Mouse (Mus musculus) intestine, postnatal 0 days (tissue): ENCODE results near the gene Iqcn. TPM values are rescaled to one million over a fixed set of nuclear protein-coding genes. Genes with fewer than 3 reads are reported as not detected.

Experiments used
- ATAC-seq: fragments of 200-750 bp; cut with Nextera tagmentation; 2 replicates; pipeline ENCODE4 v1.8.0; 2017; ENCODE audit warnings: mild to moderate bottlenecking, moderate TSS enrichment, moderate library complexity
- H3K27ac ChIP-seq: fragments of 300-500 bp; sonication (generic); 2 replicates; pipeline ENCODE4 v1.5.1; 2014; ENCODE audit warnings: mild to moderate bottlenecking, low read depth, low read length, moderate library complexity
- H3K27me3 ChIP-seq: fragments of 300-500 bp; sonication (generic); replicated peaks from 2 replicates; pipeline ENCODE4 v1.6.1; 2014; ENCODE audit warnings: low read length, mixed read lengths; ENCODE audit not compliant: control insufficient read depth, insufficient read depth
- H3K36me3 ChIP-seq: fragments of 300-500 bp; sonication (generic); 2 replicates; pipeline ENCODE4 v1.6.1; 2014; ENCODE audit warnings: mild to moderate bottlenecking, moderate library complexity; ENCODE audit not compliant: control insufficient read depth, insufficient read depth
- H3K4me1 ChIP-seq: fragments of 300-500 bp; sonication (generic); replicated peaks from 2 replicates; pipeline ENCODE4 v1.6.1; 2014; ENCODE audit warnings: antibody characterized with exemption, low read length, mixed read lengths; ENCODE audit not compliant: control insufficient read depth, insufficient read depth
- H3K4me2 ChIP-seq: fragments of 300-500 bp; sonication (generic); replicated peaks from 2 replicates; pipeline ENCODE4 v1.6.1; 2014; ENCODE audit warnings: low read depth, mild to moderate bottlenecking, moderate library complexity
- H3K4me3 ChIP-seq: fragments of 300-500 bp; sonication (generic); 2 replicates; pipeline ENCODE4 v1.5.1; 2014; ENCODE audit warnings: low read depth, low read length
- H3K9ac ChIP-seq: fragments of 300-500 bp; sonication (generic); 2 replicates; pipeline ENCODE4 v1.6.1; 2014; ENCODE audit warnings: mild to moderate bottlenecking, low read depth, low read length
- H3K9me3 ChIP-seq: fragments of 300-500 bp; sonication (generic); 2 replicates; pipeline ENCODE4 v1.6.1; 2016; ENCODE audit warnings: mixed run types; ENCODE audit not compliant: control insufficient read depth
- CTCF ChIP-seq: sonication (generic); IDR thresholded peaks from 2 replicates; pipeline ENCODE4 v1.5.1; 2016; ENCODE audit warnings: low read depth, mild to moderate bottlenecking, control low read depth, antibody characterized with exemption, moderate library complexity
- WGBS: fragments of 180-500 bp; shearing (Covaris S2); extraction: QIAGEN DNeasy Blood & Tissue Kit; methylation state at CpG from one replicate; pipeline ENCODE4 v1.1.7; 2014; 5-methylcytosine and 5-hydroxymethylcytosine counted together
- polyA plus RNA-seq: library from polyadenylated mRNA; unstranded; fragments of >200 nt; fragmentation: Nextera tagmentation; extraction: Ambion mirVana; gene quantifications from 2 replicates; pipeline ENCODE4 v1.2.1, GENCODE M21; 2015

Gene Iqcn
- polyA plus RNA-seq, 1 experiment from 2014 or later = not detected

DNA sequence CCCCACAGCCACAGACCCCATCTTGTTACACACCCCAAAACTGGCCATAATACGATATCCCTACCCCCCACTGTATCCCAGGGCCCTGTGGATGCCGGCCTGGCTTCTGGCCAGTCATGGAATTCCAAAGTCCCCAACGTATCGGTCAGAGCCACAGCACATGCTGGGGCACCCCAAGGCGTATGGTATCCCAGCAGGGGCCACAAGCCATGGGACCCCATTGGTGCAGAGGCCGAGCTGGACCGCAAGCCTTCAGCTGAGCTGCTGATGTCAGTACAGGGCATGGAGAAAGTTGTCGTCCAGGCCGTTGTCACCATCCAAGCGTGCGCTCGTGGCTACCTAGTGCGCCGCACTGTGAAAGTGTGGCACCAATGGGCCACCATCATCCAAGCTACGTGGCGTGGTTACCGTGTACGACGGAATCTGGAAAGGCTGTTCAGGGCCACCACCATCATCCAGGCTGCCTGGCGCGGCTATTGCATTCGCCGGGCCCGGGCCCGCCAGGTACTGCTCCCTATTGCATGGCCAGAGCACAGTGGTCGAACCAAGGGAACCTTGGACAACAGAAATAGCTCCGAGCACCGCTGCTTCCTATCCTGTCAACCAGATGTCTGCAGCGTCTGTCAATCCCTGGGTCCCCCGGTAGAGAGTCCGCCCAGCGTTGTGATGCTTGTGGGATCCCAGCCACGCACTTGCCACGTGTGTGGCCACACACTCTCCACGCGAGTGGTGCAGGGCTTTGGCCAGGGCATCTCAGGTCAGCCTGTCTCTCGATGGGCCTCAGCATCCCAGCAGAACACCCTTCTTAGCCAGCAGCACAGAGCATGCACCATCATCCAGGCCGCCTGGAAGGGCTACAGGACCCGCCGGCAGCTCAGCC, 13.5 kb downstream of the Iqcn start:
- Histone ChIP-seq H3K9me3 (no peaks in the 10 kb centered on the region), H3K27ac (no peak overlapping the region), H3K4me1 (no peaks in the 10 kb centered on the region), H3K4me2 (no peak overlapping the region), H3K27me3 (no peaks in the 10 kb centered on the region), H3K36me3 (no peaks in the 10 kb centered on the region; the same call in 1 of the 2 replicates), H3K4me3 (no peak overlapping the region), H3K9ac (no peak overlapping the region)
- ATAC-seq = no peak
- WGBS = 82% methylated on average over 40 of the region's 40 CpGs
- no peak for TF ChIP-seq CTCF

GRCm38 (mm10) chr8:70718297-70718696, 15.0 kb downstream of the Iqcn start, which contains the start of gene Gm3336:
Gene Gm3336, plus strand, starts transcription at chr8:70718543.
- 2% methylated on average over 17 of the region's 19 CpGs for WGBS
- no peaks in the 10 kb centered on the region; the same call in 1 of the 2 replicates for H3K36me3 ChIP-seq
- H3K4me2 ChIP-seq = peak within 1 kb of the TSS; percentile 45
- no peaks in the 10 kb centered on the region for H3K27me3 ChIP-seq
- H3K9ac ChIP-seq = no peak within 1 kb of the TSS
- TF ChIP-seq CTCF = peak; percentile 98
- ATAC-seq = peak; percentile 52
- H3K9me3 ChIP-seq = no peaks in the 10 kb centered on the region
- H3K4me3 ChIP-seq = no peak within 1 kb of the TSS
- H3K27ac ChIP-seq = no peak within 1 kb of the TSS
- no peaks in the 10 kb centered on the region for H3K4me1 ChIP-seq

DNA sequence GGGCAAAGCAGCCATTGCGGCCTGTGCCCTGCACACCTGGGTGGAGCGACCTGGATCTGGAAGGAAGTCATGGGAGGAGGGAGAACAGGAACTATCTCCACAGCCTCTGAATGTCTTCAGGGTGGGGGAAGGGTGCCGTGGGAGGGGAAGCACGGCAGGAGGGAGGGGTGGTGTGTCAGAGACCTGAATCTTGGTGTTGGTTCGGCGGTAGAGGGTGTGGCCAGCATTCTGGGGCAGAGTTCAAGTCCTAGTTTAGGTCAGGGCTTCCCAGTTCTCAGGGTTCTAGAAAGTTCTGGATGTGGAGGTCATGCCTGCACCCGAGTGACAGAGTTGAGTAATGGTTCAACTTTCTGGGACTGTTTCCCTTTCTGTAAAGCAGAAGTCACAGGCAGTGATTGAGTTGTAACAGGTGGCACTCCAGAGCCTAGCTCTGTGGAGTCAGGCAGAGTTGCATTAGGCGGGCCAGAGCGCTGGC, 16.6 kb downstream of the Iqcn start:
- Histone ChIP-seq H3K36me3 (no peaks in the 10 kb centered on the region; the same call in 1 of the 2 replicates), H3K9ac (no peak overlapping the region), H3K4me1 (no peaks in the 10 kb centered on the region), H3K4me2 (0 out of 2 replicates have a peak overlapping the region, but pooled peaks have one; percentile 7), H3K4me3 (no peak overlapping the region), H3K27me3 (no peaks in the 10 kb centered on the region), H3K9me3 (no peaks in the 10 kb centered on the region), H3K27ac (no peak overlapping the region)
- ATAC-seq = peak; percentile 23; the same call in 1 of the 2 replicates
- WGBS = 34% methylated on average over 9 of the region's 9 CpGs
- no peak for TF ChIP-seq CTCF

DNA sequence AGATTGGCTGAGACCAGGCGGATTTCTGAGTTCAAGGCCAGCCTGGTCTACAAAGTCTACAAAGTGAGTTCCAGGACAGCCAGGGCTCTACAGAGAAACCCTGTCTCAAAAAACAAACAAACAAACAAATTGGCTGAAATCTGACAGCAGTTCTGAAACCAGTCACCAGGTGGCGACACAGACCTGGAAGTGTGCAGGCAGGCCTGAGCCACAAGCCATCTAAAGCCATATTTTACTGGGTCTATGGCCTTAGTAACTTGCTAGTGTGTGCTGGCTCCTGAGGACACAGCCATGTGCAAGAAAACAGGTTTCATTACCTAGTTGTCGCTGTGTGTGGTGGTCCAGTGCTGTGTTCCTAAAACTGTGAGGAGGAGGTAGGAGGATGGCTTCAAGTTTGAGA, 17.5 kb downstream of the Iqcn start:
- ATAC-seq = 0 out of 2 replicates have a peak, but pooled peaks have one; percentile 20
- Histone ChIP-seq H3K4me3 (no peak overlapping the region), H3K36me3 (no peaks in the 10 kb centered on the region; the same call in 1 of the 2 replicates), H3K4me1 (no peaks in the 10 kb centered on the region), H3K27ac (no peak overlapping the region), H3K27me3 (no peaks in the 10 kb centered on the region), H3K9me3 (no peaks in the 10 kb centered on the region), H3K9ac (no peak overlapping the region), H3K4me2 (no peak overlapping the region)
- peak; percentile 96 for TF ChIP-seq CTCF
- 4% methylated on average over 3 of the region's 3 CpGs for WGBS

DNA sequence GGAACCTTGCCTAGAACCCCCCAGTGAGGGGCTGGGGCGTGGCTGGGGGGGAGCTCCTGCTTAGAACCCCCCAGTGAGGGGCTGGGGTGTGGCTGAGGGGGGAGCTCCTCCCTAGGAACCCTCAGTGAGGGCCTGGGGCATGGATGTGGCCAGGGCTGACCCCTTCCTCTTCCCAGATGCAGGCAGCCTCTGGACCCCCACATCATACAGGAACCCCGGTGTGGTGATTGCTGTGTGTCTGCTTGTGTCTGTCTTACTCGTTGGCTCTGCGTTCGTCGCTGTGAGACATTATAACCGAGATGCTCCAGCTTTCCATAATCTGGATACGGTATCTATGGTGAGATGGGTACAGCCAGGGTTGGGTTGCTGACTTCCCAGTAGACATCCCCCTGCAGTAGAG, 18.3 kb downstream of the Iqcn start:
- Histone ChIP-seq H3K4me1 (no peaks in the 10 kb centered on the region), H3K27me3 (no peaks in the 10 kb centered on the region), H3K9ac (no peak overlapping the region), H3K36me3 (no peaks in the 10 kb centered on the region; the same call in 1 of the 2 replicates), H3K9me3 (no peaks in the 10 kb centered on the region), H3K4me3 (no peak overlapping the region), H3K27ac (no peak overlapping the region), H3K4me2 (no peak overlapping the region)
- 92% methylated on average over 8 of the region's 8 CpGs for WGBS
- ATAC-seq = no peak
- TF ChIP-seq CTCF = no peak

DNA sequence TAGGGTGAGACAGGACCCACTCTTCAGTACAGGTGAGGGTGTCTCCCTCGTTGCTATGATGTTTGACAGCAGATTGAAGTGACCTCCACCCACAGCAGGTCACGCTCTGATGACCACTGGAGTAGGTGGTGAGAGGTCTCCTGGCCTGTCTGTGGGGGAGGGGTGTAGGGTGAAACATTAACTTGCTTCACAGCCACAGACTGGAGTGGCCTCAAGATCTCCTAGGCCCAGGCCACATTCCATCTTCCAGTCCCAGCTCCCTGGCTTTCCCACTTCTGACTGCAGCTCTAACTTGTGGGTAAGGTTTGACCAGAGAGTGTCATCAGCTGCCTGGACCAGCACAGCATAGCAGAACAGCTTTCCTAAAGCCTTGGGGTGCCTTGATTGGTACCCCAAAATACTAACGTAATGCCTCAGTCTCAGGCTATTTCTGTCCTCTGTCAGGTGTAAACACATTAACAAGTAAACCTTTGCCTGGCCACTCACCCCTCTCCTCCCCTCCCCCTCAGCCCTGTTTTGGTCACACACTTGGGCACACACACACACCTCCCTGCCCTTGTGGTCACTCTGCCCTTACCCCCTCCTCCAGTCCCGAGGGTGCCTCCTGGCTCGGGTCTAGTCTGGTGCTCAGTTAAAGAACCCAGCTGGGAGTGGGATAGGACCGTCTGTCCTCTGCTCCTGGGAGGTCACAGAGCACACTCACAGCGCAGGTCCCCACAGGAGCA, 20.4 kb downstream of the Iqcn start, which contains the start of gene Pde4c:
TSS of gene Pde4c (plus strand) at position 235 of the 725 bp plus-strand sequence.
- no peak within 1 kb of the TSS for H3K9ac ChIP-seq
- H3K27ac ChIP-seq = no peak within 1 kb of the TSS
- no peaks in the 10 kb centered on the region; the same call in 1 of the 2 replicates for H3K27me3 ChIP-seq
- no peaks in the 10 kb centered on the region for H3K4me1 ChIP-seq
- no peaks in the 10 kb centered on the region for H3K9me3 ChIP-seq
- no peaks in the 10 kb centered on the region for H3K36me3 ChIP-seq
- WGBS = 42% methylated on average over 7 of the region's 7 CpGs
- H3K4me2 ChIP-seq = 0 out of 2 replicates have a peak within 1 kb of the TSS, but pooled peaks have one; percentile 14
- H3K4me3 ChIP-seq = no peak within 1 kb of the TSS
- no peak for ATAC-seq
- no peak for TF ChIP-seq CTCF
